Mouse (Mus musculus) midbrain, embryonic 12.5 days (tissue): Measurements from ENCODE around the gene Cfap97. TPM values are rescaled to one million over a fixed set of nuclear protein-coding genes. Genes with fewer than 3 reads are reported as not detected.

Experiments
- ATAC-seq: fragments of 200-750 bp; cut with Nextera tagmentation; 2 replicates; pipeline ENCODE4 v1.8.0; 2017; ENCODE audit warnings: low read depth, moderate TSS enrichment, moderate library complexity; ENCODE audit not compliant: low FRiP score
- H3K27ac ChIP-seq: fragments of 300-500 bp; sonication (generic); replicated peaks from 2 replicates; pipeline ENCODE4 v1.5.1; 2016; ENCODE audit warnings: mild to moderate bottlenecking
- H3K27me3 ChIP-seq: fragments of 300-500 bp; sonication (generic); 2 replicates; pipeline ENCODE4 v1.6.1; 2016; ENCODE audit warnings: mild to moderate bottlenecking
- H3K36me3 ChIP-seq: fragments of 300-500 bp; sonication (generic); 2 replicates; pipeline ENCODE4 v1.6.1; 2016
- H3K4me1 ChIP-seq: fragments of 300-500 bp; sonication (generic); 2 replicates; pipeline ENCODE4 v1.6.1; 2016
- H3K4me2 ChIP-seq: fragments of 300-500 bp; sonication (generic); replicated peaks from 2 replicates; pipeline ENCODE4 v1.6.1; 2016; ENCODE audit warnings: mild to moderate bottlenecking, moderate library complexity
- H3K4me3 ChIP-seq: fragments of 300-500 bp; sonication (generic); 2 replicates; pipeline ENCODE4 v1.5.1; 2016; ENCODE audit warnings: mild to moderate bottlenecking
- H3K9ac ChIP-seq: fragments of 300-500 bp; sonication (generic); replicated peaks from 2 replicates; pipeline ENCODE4 v1.6.1; 2016; ENCODE audit warnings: mild to moderate bottlenecking, moderate library complexity
- H3K9me3 ChIP-seq: fragments of 300-500 bp; sonication (generic); 2 replicates; pipeline ENCODE4 v1.6.1; 2016; ENCODE audit warnings: mild to moderate bottlenecking
- WGBS: fragments of 180-500 bp; shearing (Covaris S2); methylation state at CpG from one replicate; pipeline ENCODE4 v1.1.7; 2016; 5-methylcytosine and 5-hydroxymethylcytosine counted together
- microRNA-seq: library from miRNA; unstranded; fragments of <30 nt; microRNA quantifications from one replicate; pipeline ENCODE4, GENCODE M21; 2017
- polyA plus RNA-seq: library from polyadenylated mRNA; unstranded; fragments of >200 nt; fragmentation: Nextera tagmentation; extraction: Ambion mirVana; gene quantifications from 2 replicates; pipeline ENCODE4 v1.2.1, GENCODE M21; 2016

Cfap97 gene
- polyA plus RNA-seq, 1 experiment from 2014 or later = 25.5 TPM

GRCm38 (mm10) chr8:46236441-46237223, 85.1 kb downstream of the Cfap97 start:
- H3K27ac ChIP-seq = no peak overlapping the region
- H3K9ac ChIP-seq = no peak overlapping the region
- H3K36me3 ChIP-seq = no peaks in the 10 kb centered on the region
- no peak overlapping the region for H3K4me2 ChIP-seq
- H3K27me3 ChIP-seq = peaks cover 36% of the 10 kb centered on the region
- WGBS = 65% methylated on average over 7 of the region's 7 CpGs
- no peak for ATAC-seq
- no peaks in the 10 kb centered on the region for H3K4me1 ChIP-seq
- no peaks in the 10 kb centered on the region for H3K9me3 ChIP-seq
- no peak overlapping the region for H3K4me3 ChIP-seq

- Histone ChIP-seq H3K27ac (no peak overlapping the region), H3K4me2 (no peak overlapping the region), H3K4me3 (no peak overlapping the region), H3K9ac (no peak overlapping the region), H3K4me1 (peaks cover 6% of the 10 kb centered on the region; the same call in 1 of the 2 replicates), H3K36me3 (no peaks in the 10 kb centered on the region), H3K27me3 (peaks cover 59% of the 10 kb centered on the region), H3K9me3 (no peaks in the 10 kb centered on the region)
- peak; percentile 68 for ATAC-seq
- 32% methylated on average over 13 of the region's 13 CpGs for WGBS
These were observed 90.2 kb downstream of the Cfap97 start for GRCm38 (mm10) chr8:46241568-46242374.

GRCm38 (mm10) chr8:46242946-46243345, 91.4 kb downstream of the Cfap97 start:
- Histone ChIP-seq H3K9ac (no peak overlapping the region), H3K27ac (no peak overlapping the region), H3K9me3 (no peaks in the 10 kb centered on the region), H3K4me1 (peaks cover 6% of the 10 kb centered on the region; the same call in 1 of the 2 replicates), H3K27me3 (peaks cover 63% of the 10 kb centered on the region), H3K4me2 (no peak overlapping the region), H3K36me3 (no peaks in the 10 kb centered on the region), H3K4me3 (no peak overlapping the region)
- ATAC-seq = no peak; the same call in 1 of the 2 replicates
- 44% methylated on average over 7 of the region's 7 CpGs for WGBS

Small RNA genes lying within 50 kb of the gene (microRNA-seq; reads per million reads assigned to microRNA genes)
- gene Gm23812 = not detected

Other genes with a start within 250 kb of the Cfap97 start
- not detected in 2 replicates for gene Ccdc110, start 217.2 kb upstream of the Cfap97 start, polyA plus RNA-seq
- 3.4 and 3.6 TPM in 2 replicates for gene 1700029J07Rik, start 176.5 kb upstream of the Cfap97 start, polyA plus RNA-seq
- gene Ufsp2, start 176.2 kb upstream of the Cfap97 start, polyA plus RNA-seq = 54.5 and 56.5 TPM in 2 replicates
- 0.34 and 0.47 TPM in 2 replicates for gene Lrp2bp, start 152.5 kb upstream of the Cfap97 start, polyA plus RNA-seq
- gene Ankrd37, start 146.1 kb upstream of the Cfap97 start, polyA plus RNA-seq = 21.9 and 26.8 TPM in 2 replicates
- 4.6 and 5.3 TPM in 2 replicates for gene Snx25, start 388 bp downstream of the Cfap97 start, polyA plus RNA-seq
- gene Slc25a4, start 59.5 kb downstream of the Cfap97 start, polyA plus RNA-seq = 494 and 521 TPM in 2 replicates
- gene Helt, start 142.9 kb downstream of the Cfap97 start, polyA plus RNA-seq = 38.6 and 58.0 TPM in 2 replicates